Mouse (Mus musculus) intestine, embryonic 14.5 days (tissue): Measurements from ENCODE around the gene Spata1. TPM values are rescaled to one million over a fixed set of nuclear protein-coding genes. Genes with fewer than 3 reads are reported as not detected.
"Not testable (repeated sequence)": the region's sequence is repeated elsewhere in the genome, so short reads cannot be mapped to it uniquely, and the experiment has no call there.

Experiments used
- ATAC-seq: fragments of 200-750 bp; cut with Nextera tagmentation; replicated peaks from 2 replicates; pipeline ENCODE4 v1.8.0; 2017; ENCODE audit warnings: low read depth, moderate number of reproducible peaks, moderate TSS enrichment, moderate library complexity; ENCODE audit not compliant: low FRiP score, low TSS enrichment
- DNase-seq: peaks from one replicate; pipeline ENCODE4 v3.0.0-alpha.2; 2018; ENCODE audit warnings: low spot score
- H3K27ac ChIP-seq: fragments of 300-500 bp; sonication (generic); 2 replicates; pipeline ENCODE4 v1.5.1; 2014; ENCODE audit warnings: low read depth, mild to moderate bottlenecking, control low read depth
- H3K27me3 ChIP-seq: fragments of 300-500 bp; sonication (generic); replicated peaks from 2 replicates; pipeline ENCODE4 v1.6.1; 2014; ENCODE audit warnings: low read length, control low read depth; ENCODE audit not compliant: control insufficient read depth, insufficient read depth
- H3K36me3 ChIP-seq: fragments of 300-500 bp; sonication (generic); 2 replicates; pipeline ENCODE4 v1.6.1; 2014; ENCODE audit warnings: low read length, control low read depth; ENCODE audit not compliant: control insufficient read depth, insufficient read depth
- H3K4me1 ChIP-seq: fragments of 300-500 bp; sonication (generic); replicated peaks from 2 replicates; pipeline ENCODE4 v1.6.1; 2014; ENCODE audit warnings: low read length, control low read depth, mixed read lengths; ENCODE audit not compliant: control insufficient read depth, insufficient read depth
- H3K4me2 ChIP-seq: fragments of 300-500 bp; sonication (generic); 2 replicates; pipeline ENCODE4 v1.6.1; 2014; ENCODE audit warnings: low read length
- H3K4me3 ChIP-seq: fragments of 300-500 bp; sonication (generic); 2 replicates; pipeline ENCODE4 v1.5.1; 2014; ENCODE audit warnings: low read depth, low read length, control low read depth, mixed read lengths
- H3K9ac ChIP-seq: fragments of 300-500 bp; sonication (generic); 2 replicates; pipeline ENCODE4 v1.6.1; 2014; ENCODE audit warnings: mild to moderate bottlenecking, low read length
- H3K9me3 ChIP-seq: fragments of 300-500 bp; sonication (generic); 2 replicates; pipeline ENCODE4 v1.6.1; 2016; ENCODE audit warnings: low read length, control low read depth; ENCODE audit not compliant: control insufficient read depth
- WGBS: fragments of 180-500 bp; shearing (Covaris S2); extraction: QIAGEN DNeasy Blood & Tissue Kit; methylation state at CpG from one replicate; pipeline ENCODE4 v1.1.7; 2014; 5-methylcytosine and 5-hydroxymethylcytosine counted together
- polyA plus RNA-seq: library from polyadenylated mRNA; unstranded; fragments of >200 nt; fragmentation: Nextera tagmentation; extraction: Ambion mirVana; gene quantifications from 2 replicates; pipeline ENCODE4 v1.2.1, GENCODE M21; 2014

The Spata1 gene
- polyA plus RNA-seq, 1 experiment from 2014 or later = 3.7 TPM

DNA sequence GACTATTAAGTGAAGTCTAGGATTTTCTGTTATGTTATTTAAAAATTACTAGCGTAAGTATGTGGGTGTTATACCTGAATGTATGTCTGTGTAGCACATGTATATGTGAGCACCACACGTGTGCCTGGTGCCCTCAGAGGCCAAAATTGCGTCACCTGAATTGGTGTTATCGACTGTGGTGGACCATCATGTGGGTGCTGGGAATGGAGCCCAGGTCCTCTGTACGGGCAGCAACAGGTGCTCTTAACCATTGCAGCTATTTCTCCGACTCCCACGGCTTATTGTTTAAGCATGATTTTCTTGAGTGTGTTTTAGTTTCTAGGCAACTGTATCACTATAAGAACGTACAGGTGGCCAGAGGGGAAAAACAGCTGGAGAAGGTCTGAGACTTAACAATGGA lies 63.4 kb downstream of the Spata1 start:
- no peak overlapping the region for H3K4me3 ChIP-seq
- H3K36me3 ChIP-seq = peaks cover 53% of the 10 kb centered on the region
- H3K27ac ChIP-seq = no peak overlapping the region
- no peaks in the 10 kb centered on the region for H3K27me3 ChIP-seq
- H3K9ac ChIP-seq = no peak overlapping the region
- no peaks in the 10 kb centered on the region for H3K9me3 ChIP-seq
- ATAC-seq (no peak), DNase-seq (peak; percentile 13)
- no peak overlapping the region for H3K4me2 ChIP-seq
- H3K4me1 ChIP-seq = no peaks in the 10 kb centered on the region
- 94% methylated on average over 8 of the region's 8 CpGs for WGBS

DNA sequence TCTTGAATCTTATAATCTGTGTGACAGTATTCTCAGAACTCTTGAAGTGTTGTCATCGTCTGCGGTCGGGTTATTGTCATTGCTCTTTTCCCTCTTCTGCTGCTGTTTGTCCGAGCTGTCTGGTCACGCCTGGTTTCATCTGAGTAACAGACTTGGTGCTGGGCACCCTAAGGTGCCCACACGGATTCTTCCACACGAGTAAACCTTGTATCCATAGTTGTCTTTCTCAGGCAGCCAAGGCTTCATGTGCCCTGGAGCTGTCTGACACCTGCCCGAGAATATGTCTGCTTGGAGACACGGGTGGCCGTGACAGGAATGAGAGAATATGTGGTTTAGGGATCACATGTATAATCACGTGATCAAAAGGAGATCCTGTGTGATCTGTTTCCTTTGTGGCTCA lies 64.0 kb downstream of the Spata1 start:
- peak; percentile 15 for DNase-seq
- H3K9me3 ChIP-seq = no peaks in the 10 kb centered on the region
- H3K4me1 ChIP-seq = no peaks in the 10 kb centered on the region
- H3K4me3 ChIP-seq = no peak overlapping the region
- no peaks in the 10 kb centered on the region for H3K27me3 ChIP-seq
- 94% methylated on average over 11 of the region's 11 CpGs for WGBS
- peaks cover 59% of the 10 kb centered on the region for H3K36me3 ChIP-seq
- H3K4me2 ChIP-seq = no peak overlapping the region
- H3K9ac ChIP-seq = no peak overlapping the region
- ATAC-seq = no peak
- no peak overlapping the region for H3K27ac ChIP-seq

DNA sequence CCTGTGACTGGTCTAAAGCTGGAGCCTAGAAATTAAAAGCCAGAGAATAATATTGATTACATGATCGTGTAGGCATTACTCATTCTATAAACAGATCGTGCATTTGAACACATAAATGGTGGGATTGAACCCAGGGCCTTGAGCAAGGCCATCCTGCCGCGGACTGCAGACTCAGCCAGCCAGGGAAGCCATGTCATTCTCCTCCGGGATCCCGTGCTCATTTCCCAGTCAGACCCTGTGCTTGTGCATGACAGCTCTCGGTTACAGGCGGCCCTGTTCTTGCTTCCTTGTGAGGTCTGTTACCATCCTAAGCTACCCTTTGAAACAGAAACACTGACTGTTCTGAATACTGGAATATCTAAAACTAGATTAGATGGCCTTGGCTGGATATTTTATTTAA lies 64.9 kb downstream of the Spata1 start:
- no peaks in the 10 kb centered on the region for H3K9me3 ChIP-seq
- peak; percentile 28 for DNase-seq
- no peak for ATAC-seq
- no peaks in the 10 kb centered on the region for H3K4me1 ChIP-seq
- WGBS = 91% methylated on average over 8 of the region's 8 CpGs
- no peak overlapping the region for H3K9ac ChIP-seq
- no peak overlapping the region for H3K27ac ChIP-seq
- H3K4me3 ChIP-seq = no peak overlapping the region
- no peak overlapping the region for H3K4me2 ChIP-seq
- H3K36me3 ChIP-seq = peaks cover 67% of the 10 kb centered on the region
- H3K27me3 ChIP-seq = no peaks in the 10 kb centered on the region

DNA sequence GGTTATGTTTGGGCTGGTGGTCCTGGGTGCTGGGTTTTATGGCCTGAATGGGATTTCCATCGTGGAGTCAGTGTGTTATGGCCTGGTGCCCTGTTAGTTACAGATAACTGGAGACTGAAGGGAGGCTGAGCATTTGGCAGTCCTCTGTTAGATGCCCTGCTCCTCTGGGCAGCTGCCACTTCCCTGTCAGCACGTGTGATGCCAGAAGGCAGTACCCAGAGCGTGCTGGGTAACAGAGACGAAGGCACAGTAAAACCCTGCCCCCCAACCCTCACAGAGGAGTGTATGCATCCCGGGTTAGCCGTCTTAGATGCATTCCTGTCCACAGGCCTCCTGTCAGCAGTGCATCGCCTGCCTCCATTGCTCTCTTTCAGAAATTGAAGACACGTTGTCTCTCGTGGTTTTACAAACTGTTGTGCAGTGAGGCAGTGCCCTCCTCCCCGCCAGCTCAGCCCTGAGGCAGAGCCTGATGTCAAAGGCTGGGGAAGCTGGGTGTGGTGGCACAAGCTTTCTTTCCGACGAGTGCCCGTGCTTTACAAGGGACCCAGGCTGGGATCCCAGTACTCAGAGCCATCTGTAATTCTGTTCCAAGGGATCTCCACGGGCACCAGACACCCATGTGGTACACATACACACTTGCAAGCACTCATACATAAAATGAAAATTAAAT lies 65.7 kb downstream of the Spata1 start:
- no peaks in the 10 kb centered on the region for H3K9me3 ChIP-seq
- H3K27me3 ChIP-seq = no peaks in the 10 kb centered on the region
- no peak for ATAC-seq
- peaks cover 75% of the 10 kb centered on the region for H3K36me3 ChIP-seq
- no peak overlapping the region for H3K27ac ChIP-seq
- no peak for DNase-seq
- H3K9ac ChIP-seq = no peak overlapping the region
- WGBS = 92% methylated on average over 14 of the region's 14 CpGs
- H3K4me2 ChIP-seq = no peak overlapping the region
- no peaks in the 10 kb centered on the region for H3K4me1 ChIP-seq
- H3K4me3 ChIP-seq = no peak overlapping the region

DNA sequence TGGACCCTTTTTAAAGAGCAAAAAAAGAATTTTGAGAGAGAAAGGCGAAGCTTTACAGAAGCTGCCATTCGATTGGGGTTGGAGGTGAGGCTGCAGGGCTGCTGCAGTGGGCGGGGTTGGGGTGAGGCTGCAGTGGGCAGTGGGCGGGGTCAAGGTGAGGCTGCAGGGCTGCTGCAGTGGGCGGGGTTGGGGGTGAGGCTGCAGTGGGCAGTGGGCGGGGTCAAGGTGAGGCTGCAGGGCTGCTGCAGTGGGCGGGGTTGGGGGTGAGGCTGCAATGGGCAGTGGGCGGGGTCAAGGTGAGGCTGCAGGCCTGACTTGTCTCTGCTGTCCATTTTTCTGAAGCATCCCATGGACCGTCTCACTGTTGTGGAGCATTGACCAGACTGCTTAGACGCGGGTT lies 66.5 kb downstream of the Spata1 start:
- H3K27ac ChIP-seq, H3K27me3 ChIP-seq, H3K9ac ChIP-seq, H3K4me3 ChIP-seq, H3K4me2 ChIP-seq, H3K4me1 ChIP-seq, H3K9me3 ChIP-seq, ATAC-seq, DNase-seq: not testable (repeated sequence)
- WGBS = 89% methylated on average over 11 of the region's 11 CpGs
- H3K36me3 ChIP-seq = peaks cover 75% of the 10 kb centered on the region

DNA sequence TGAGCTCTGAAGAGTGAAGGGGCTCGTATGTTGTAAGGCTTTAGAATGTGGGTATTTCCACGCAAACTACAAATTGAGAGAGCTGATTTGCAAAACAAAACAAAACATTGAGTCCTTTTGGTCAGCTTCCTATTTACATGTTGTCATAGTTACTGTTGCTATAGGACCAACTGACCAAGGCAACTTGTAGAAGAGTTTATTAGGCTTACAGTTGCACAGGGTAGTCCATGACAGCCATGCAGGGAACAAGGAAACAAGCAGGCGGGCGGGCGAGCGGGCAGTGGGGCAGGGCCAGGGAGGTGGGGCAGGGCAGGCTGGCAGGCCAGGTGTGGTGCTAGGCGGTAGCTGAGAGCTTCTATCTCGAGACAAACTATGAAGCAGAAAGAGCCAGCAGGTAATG lies 73.1 kb downstream of the Spata1 start:
- WGBS = 92% methylated on average over 8 of the region's 8 CpGs
- ATAC-seq = no peak

DNA sequence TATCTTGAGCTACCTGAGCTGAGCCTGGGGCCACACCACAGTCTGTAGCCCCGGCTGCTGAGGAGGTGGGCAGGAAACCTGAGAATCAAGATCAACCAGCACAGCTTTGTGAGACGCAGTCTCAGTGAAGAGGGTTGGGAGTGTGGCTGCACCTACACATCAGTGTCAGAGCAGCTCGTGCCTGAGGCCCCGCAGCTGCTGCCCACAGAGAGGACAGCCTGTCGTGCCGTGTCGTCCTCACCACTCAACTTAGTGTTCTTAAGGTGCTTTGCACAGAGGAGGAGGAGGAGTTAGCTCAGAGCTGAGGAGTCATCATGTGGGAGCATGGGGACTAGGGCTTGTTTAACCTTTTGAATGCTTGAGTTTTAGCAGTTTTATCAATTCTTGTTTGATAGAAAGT lies 73.7 kb downstream of the Spata1 start:
- 66% methylated on average over 7 of the region's 7 CpGs for WGBS

More for the DNA sequence above, 73.1 kb downstream of the Spata1 start:
- Histone ChIP-seq H3K36me3 (peaks cover 49% of the 10 kb centered on the region), H3K9me3 (no peaks in the 10 kb centered on the region), H3K4me1 (no peaks in the 10 kb centered on the region), H3K27ac (no peak overlapping the region), H3K9ac (no peak overlapping the region), H3K4me3 (no peak overlapping the region), H3K4me2 (no peak overlapping the region), H3K27me3 (no peaks in the 10 kb centered on the region)
- no peak for DNase-seq

DNA sequence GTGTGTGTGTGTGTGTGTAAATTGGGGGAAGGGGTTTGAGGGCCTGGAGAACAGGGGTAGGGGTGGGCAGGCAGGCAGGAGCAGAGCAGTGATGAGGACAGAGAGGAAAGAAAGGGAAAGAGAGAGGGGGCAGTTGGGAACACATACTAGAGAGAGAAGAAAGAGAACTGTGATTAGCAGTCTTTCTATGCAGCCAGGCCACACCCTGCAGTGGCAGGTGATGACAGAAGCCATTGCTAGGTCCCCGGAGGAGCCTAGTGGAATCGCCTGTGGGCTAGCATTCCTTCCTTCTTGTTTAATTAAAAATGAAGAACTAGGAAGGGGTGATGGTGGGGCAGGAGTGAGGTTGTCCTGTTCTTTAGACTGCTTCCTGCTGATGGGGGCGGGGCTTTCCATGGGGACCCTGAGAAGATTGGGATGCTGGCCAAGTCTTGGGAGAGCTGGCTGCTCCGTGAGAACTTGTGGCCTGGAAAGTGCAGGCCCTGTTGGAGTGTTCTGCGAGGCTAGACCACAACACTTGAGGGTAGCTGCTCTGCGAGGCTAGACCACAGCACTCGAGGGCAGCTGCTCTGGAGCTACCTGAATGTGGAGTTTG lies 75.2 kb downstream of the Spata1 start:
- no peak for DNase-seq
- peak; percentile 21 for ATAC-seq
- peaks cover 45% of the 10 kb centered on the region for H3K36me3 ChIP-seq
- no peak overlapping the region for H3K27ac ChIP-seq
- H3K27me3 ChIP-seq = no peaks in the 10 kb centered on the region
- H3K4me1 ChIP-seq = no peaks in the 10 kb centered on the region
- no peak overlapping the region for H3K4me2 ChIP-seq
- 67% methylated on average over 7 of the region's 7 CpGs for WGBS
- H3K4me3 ChIP-seq = no peak overlapping the region
- H3K9me3 ChIP-seq = no peaks in the 10 kb centered on the region
- no peak overlapping the region for H3K9ac ChIP-seq

More for the DNA sequence above, 73.7 kb downstream of the Spata1 start:
- no peak for ATAC-seq
- H3K27ac ChIP-seq = no peak overlapping the region
- H3K9ac ChIP-seq = no peak overlapping the region
- no peak overlapping the region for H3K4me2 ChIP-seq
- no peak for DNase-seq
- no peaks in the 10 kb centered on the region for H3K4me1 ChIP-seq
- H3K4me3 ChIP-seq = no peak overlapping the region
- H3K27me3 ChIP-seq = no peaks in the 10 kb centered on the region
- H3K9me3 ChIP-seq = no peaks in the 10 kb centered on the region
- H3K36me3 ChIP-seq = peaks cover 47% of the 10 kb centered on the region

DNA sequence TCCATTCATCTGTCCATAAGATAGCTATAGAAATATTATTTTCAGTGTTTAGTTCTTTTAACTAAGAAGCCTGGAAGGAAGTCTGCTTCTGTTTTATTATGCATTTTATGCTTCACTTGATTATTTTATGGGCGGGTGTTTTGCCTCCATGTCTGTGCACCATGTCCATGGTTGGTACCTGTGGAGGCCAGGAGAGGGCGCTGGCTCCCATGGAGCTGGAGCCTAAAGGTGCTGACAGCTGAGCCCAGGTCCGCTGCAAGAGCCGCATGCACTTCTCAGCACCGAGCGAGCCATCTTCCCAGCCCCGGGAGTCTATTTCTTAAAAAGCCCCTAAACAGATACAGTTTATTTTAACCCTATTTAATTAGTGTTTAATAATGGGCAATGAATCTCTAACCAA lies 75.8 kb downstream of the Spata1 start:
- Histone ChIP-seq H3K4me3 (no peak overlapping the region), H3K27ac (no peak overlapping the region), H3K4me1 (no peaks in the 10 kb centered on the region), H3K27me3 (no peaks in the 10 kb centered on the region), H3K9ac (no peak overlapping the region), H3K4me2 (no peak overlapping the region), H3K36me3 (peaks cover 44% of the 10 kb centered on the region), H3K9me3 (no peaks in the 10 kb centered on the region)
- DNase-seq (no peak), ATAC-seq (no peak)
- WGBS = 80% methylated on average over 7 of the region's 7 CpGs
